Mouse (Mus musculus): ENCODE measurements at regions not wholly inside any gene's neighbourhood (a gene's known extent, or its start where the extent isn't known, plus 50 kb on each side); places are given as distances from the start of the nearest gene placed in this dataset.

- TF ChIP-seq POLR2A (IDR thresholded peaks at IDR 0.05; ENCODE audit: control insufficient read depth in 1 of 2, insufficient read depth in 1 of 2, low read depth in 1 of 2, low read length in 2 of 2, poor library complexity in 1 of 2) (no peak), EP300 (IDR thresholded peaks at IDR 0.05; ENCODE audit: low read depth in 1 of 2, low read length in 2 of 2) (no peak)
These were observed 2481.1 kb upstream of the Gm7489 start for GRCm38 (mm10) chr15:51403581-51403980.
